Mouse (Mus musculus) heart, postnatal 0 days (tissue): ENCODE measurements around the gene Tspan13. TPM values are rescaled to one million over a fixed set of nuclear protein-coding genes. Genes with fewer than 3 reads are reported as not detected.

ENCODE experiments used
- ATAC-seq: fragments of 200-750 bp; cut with Nextera tagmentation; 2 replicates; pipeline ENCODE4 v1.8.0; 2017; ENCODE audit warnings: low read depth, moderate number of reproducible peaks, moderate library complexity; ENCODE audit not compliant: insufficient read depth
- DNase-seq: peaks from one replicate; pipeline ENCODE4 v3.0.0-alpha.2; 2016; ENCODE audit warnings: low spot score
- H3K27ac ChIP-seq: fragments of 300-500 bp; sonication (generic); 2 replicates; pipeline ENCODE4 v1.5.1; 2014; ENCODE audit warnings: low read depth, mild to moderate bottlenecking
- H3K27me3 ChIP-seq: fragments of 300-500 bp; sonication (generic); 2 replicates; pipeline ENCODE4 v1.6.1; 2014; ENCODE audit warnings: low read length, mixed read lengths; ENCODE audit not compliant: control insufficient read depth, insufficient read depth
- H3K36me3 ChIP-seq: fragments of 300-500 bp; sonication (generic); replicated peaks from 2 replicates; pipeline ENCODE4 v1.6.1; 2014; ENCODE audit warnings: low read length, mixed read lengths; ENCODE audit not compliant: control insufficient read depth, insufficient read depth
- H3K4me1 ChIP-seq: fragments of 300-500 bp; sonication (generic); 2 replicates; pipeline ENCODE4 v1.6.1; 2014; ENCODE audit warnings: antibody characterized with exemption; ENCODE audit not compliant: control insufficient read depth, insufficient read depth
- H3K4me2 ChIP-seq: fragments of 300-500 bp; sonication (generic); 2 replicates; pipeline ENCODE4 v1.6.1; 2014; ENCODE audit warnings: low read depth, mild to moderate bottlenecking, low read length, moderate library complexity
- H3K4me3 ChIP-seq: fragments of 300-500 bp; sonication (generic); 2 replicates; pipeline ENCODE4 v1.5.1; 2014; ENCODE audit warnings: low read depth, low read length
- H3K9ac ChIP-seq: fragments of 300-500 bp; sonication (generic); replicated peaks from 2 replicates; pipeline ENCODE4 v1.6.1; 2014; ENCODE audit warnings: low read depth, low read length, mixed read lengths
- H3K9me3 ChIP-seq: fragments of 300-500 bp; sonication (generic); replicated peaks from 2 replicates; pipeline ENCODE4 v1.6.1; 2016; ENCODE audit warnings: low read length; ENCODE audit not compliant: control insufficient read depth
- CTCF ChIP-seq: IDR thresholded peaks from 2 replicates; pipeline ENCODE4 v1.5.1; 2016; ENCODE audit warnings: antibody characterized with exemption, control low read depth, low read depth
- EP300 ChIP-seq: IDR thresholded peaks from 2 replicates; pipeline ENCODE4 v1.6.1; 2016; ENCODE audit warnings: antibody characterized with exemption, low read depth
- WGBS: fragments of 180-500 bp; shearing (Covaris S2); extraction: QIAGEN DNeasy Blood & Tissue Kit; methylation state at CpG from one replicate; pipeline ENCODE4 v1.1.7; 2014; 5-methylcytosine and 5-hydroxymethylcytosine counted together
- polyA plus RNA-seq: library from polyadenylated mRNA; unstranded; fragments of >200 nt; fragmentation: Nextera tagmentation; extraction: Ambion mirVana; gene quantifications from 2 replicates; pipeline ENCODE4 v1.2.1, GENCODE M21; 2015
- total RNA-seq: library from RNA; depleted of rRNA; stranded (reverse); fragments of >200 nt; gene quantifications from 2 replicates; pipeline ENCODE4 v1.2.3, GENCODE M21; 2014; ENCODE audit warnings: low replicate concordance

Tspan13 gene
- total and polyA plus RNA-seq, 2 experiments from 2014 or later: 46.2 to 49.8 TPM

- Histone ChIP-seq H3K27me3 (no peaks in the 10 kb centered on the region), H3K36me3 (no peaks in the 10 kb centered on the region), H3K9ac (no peak overlapping the region), H3K4me3 (no peak overlapping the region), H3K9me3 (no peaks in the 10 kb centered on the region), H3K4me2 (no peak overlapping the region), H3K4me1 (0 out of 2 replicates have a peak, but pooled peaks cover 5% of the 10 kb centered on the region), H3K27ac (no peak overlapping the region)
- no peak for DNase-seq
- ATAC-seq: no peak
- TF ChIP-seq EP300 (no peak), CTCF (no peak)
- WGBS: 93% methylated on average over 4 of the region's 4 CpGs
These were observed 16.2 kb downstream of the Tspan13 start for GRCm38 (mm10) chr12:36026126-36026525.

DNA sequence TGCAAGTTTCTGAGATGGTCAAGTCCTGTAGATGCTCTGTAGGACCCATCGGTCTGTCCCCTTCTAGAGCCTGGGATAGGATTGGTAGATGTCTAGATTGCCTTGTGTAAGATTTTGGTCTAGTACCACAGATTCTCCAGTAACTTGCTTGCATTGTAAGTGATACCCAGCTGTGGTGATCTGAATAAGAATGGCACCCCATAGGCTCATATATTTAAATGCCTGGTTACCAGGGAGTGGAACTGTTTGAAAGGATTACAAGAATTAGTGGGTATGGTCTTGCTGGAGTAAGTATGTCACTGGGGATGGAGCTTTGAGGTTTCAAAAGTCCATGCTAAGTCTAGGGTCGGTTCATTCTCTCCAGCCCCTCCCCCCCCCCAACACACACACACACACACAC, 21.6 kb downstream of the Tspan13 start:
- TF ChIP-seq EP300: no peak
- no peak for TF ChIP-seq CTCF
- Histone ChIP-seq H3K27ac (no peak overlapping the region), H3K36me3 (peaks cover 12% of the 10 kb centered on the region; the same call in 1 of the 2 replicates), H3K4me2 (no peak overlapping the region), H3K9ac (no peak overlapping the region), H3K4me1 (no peaks in the 10 kb centered on the region), H3K9me3 (0 out of 2 replicates have a peak, but pooled peaks cover 5% of the 10 kb centered on the region), H3K27me3 (no peaks in the 10 kb centered on the region), H3K4me3 (no peak overlapping the region)
- no peak for DNase-seq
- 83% methylated on average over 2 of the region's 2 CpGs for WGBS
- ATAC-seq: no peak

GRCm38 (mm10) chr12:36020081-36020480, 22.2 kb downstream of the Tspan13 start:
- TF ChIP-seq EP300: no peak
- 0 out of 2 replicates have a peak, but pooled peaks cover 5% of the 10 kb centered on the region for H3K9me3 ChIP-seq

DNA sequence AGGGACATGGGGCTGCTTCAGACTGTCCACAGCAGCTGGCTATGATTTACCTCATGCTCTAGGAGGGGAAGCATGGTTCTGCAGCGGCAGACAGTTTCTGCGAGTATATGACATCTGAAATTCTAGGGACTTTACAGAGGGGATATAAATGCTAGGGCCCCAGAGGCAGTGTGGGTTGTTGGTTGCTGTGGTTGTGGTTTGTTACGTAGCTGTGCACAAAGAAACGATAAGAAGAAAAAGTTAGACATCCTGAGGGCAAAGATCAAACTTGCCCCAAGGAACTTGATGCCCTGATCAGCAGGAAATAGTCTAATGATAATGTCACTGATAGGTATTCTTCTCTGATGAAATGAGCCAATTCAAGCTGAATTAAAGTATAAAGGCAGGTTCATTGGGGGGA, 22.7 kb downstream of the Tspan13 start:
- Histone ChIP-seq H3K27ac (no peak overlapping the region), H3K9me3 (0 out of 2 replicates have a peak, but pooled peaks cover 5% of the 10 kb centered on the region), H3K4me3 (no peak overlapping the region), H3K27me3 (no peaks in the 10 kb centered on the region), H3K4me2 (no peak overlapping the region), H3K9ac (no peak overlapping the region), H3K36me3 (peaks cover 12% of the 10 kb centered on the region; the same call in 1 of the 2 replicates), H3K4me1 (no peaks in the 10 kb centered on the region)
- WGBS: 80% methylated on average over 4 of the region's 4 CpGs
- no peak for DNase-seq
- no peak for TF ChIP-seq EP300
- TF ChIP-seq CTCF: no peak
- ATAC-seq: no peak

More at GRCm38 (mm10) chr12:36020081-36020480, 22.2 kb downstream of the Tspan13 start:
- Histone ChIP-seq H3K4me3 (no peak overlapping the region), H3K4me2 (no peak overlapping the region), H3K27ac (no peak overlapping the region), H3K9ac (no peak overlapping the region), H3K27me3 (no peaks in the 10 kb centered on the region), H3K36me3 (peaks cover 12% of the 10 kb centered on the region; the same call in 1 of the 2 replicates), H3K4me1 (no peaks in the 10 kb centered on the region)
- no peak for ATAC-seq
- 80% methylated on average over 3 of the region's 3 CpGs for WGBS
- DNase-seq: no peak

DNA sequence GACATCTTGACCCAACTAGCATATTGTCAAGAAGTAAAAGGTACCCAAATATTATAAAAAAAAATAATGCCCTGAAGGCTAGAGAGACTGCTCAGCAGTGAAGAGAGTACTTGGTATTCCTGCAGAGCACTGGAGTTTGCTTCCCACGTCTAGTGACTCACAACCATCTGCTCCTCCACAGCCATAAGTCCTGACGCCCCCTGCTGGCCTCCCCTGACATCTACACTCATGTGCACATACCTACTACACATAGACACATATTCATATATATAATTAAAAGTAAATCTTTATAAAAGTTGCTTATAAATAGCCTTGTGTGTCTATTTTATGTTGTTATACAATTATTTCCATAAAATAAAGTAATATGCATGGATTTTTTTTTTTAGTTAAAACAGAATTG, 24.5 kb downstream of the Tspan13 start:
- Histone ChIP-seq H3K9me3 (0 out of 2 replicates have a peak, but pooled peaks cover 5% of the 10 kb centered on the region), H3K27me3 (no peaks in the 10 kb centered on the region), H3K4me1 (no peaks in the 10 kb centered on the region), H3K36me3 (peaks cover 12% of the 10 kb centered on the region; the same call in 1 of the 2 replicates), H3K27ac (no peak overlapping the region), H3K4me2 (no peak overlapping the region), H3K4me3 (no peak overlapping the region), H3K9ac (no peak overlapping the region)
- ATAC-seq (no peak), DNase-seq (no peak)
- 73% methylated on average over 2 of the region's 2 CpGs for WGBS
- TF ChIP-seq CTCF (no peak), EP300 (no peak)
